Mouse (Mus musculus) forebrain, embryonic 13.5 days (tissue): ENCODE results near the gene Serac1. TPM values are rescaled to one million over a fixed set of nuclear protein-coding genes. Genes with fewer than 3 reads are reported as not detected.

Experiments
- ATAC-seq: fragments of 200-750 bp; cut with Nextera tagmentation; 2 replicates; pipeline ENCODE4 v1.8.0; 2017
- H3K27ac ChIP-seq: fragments of 300-500 bp; sonication (generic); 2 replicates; pipeline ENCODE4 v1.5.1; 2015; ENCODE audit warnings: inconsistent platforms, mild to moderate bottlenecking, moderate library complexity
- H3K27me3 ChIP-seq: fragments of 300-500 bp; sonication (generic); 2 replicates; pipeline ENCODE4 v1.6.1; 2015; ENCODE audit warnings: mild to moderate bottlenecking, inconsistent platforms
- H3K36me3 ChIP-seq: fragments of 300-500 bp; sonication (generic); 2 replicates; pipeline ENCODE4 v1.6.1; 2015; ENCODE audit warnings: mild to moderate bottlenecking, inconsistent platforms; ENCODE audit not compliant: poor library complexity, severe bottlenecking
- H3K4me1 ChIP-seq: fragments of 300-500 bp; sonication (generic); 2 replicates; pipeline ENCODE4 v1.6.1; 2015; ENCODE audit warnings: inconsistent platforms
- H3K4me2 ChIP-seq: fragments of 300-500 bp; sonication (generic); 2 replicates; pipeline ENCODE4 v1.6.1; 2015; ENCODE audit warnings: inconsistent platforms, mild to moderate bottlenecking, moderate library complexity
- H3K4me3 ChIP-seq: fragments of 300-500 bp; sonication (generic); 2 replicates; pipeline ENCODE4 v1.5.1; 2015; ENCODE audit warnings: mild to moderate bottlenecking, inconsistent platforms
- H3K9ac ChIP-seq: fragments of 300-500 bp; sonication (generic); 2 replicates; pipeline ENCODE4 v1.6.1; 2015; ENCODE audit warnings: mild to moderate bottlenecking, inconsistent platforms
- H3K9me3 ChIP-seq: fragments of 300-500 bp; sonication (generic); replicated peaks from 2 replicates; pipeline ENCODE4 v1.6.1; 2016; ENCODE audit warnings: inconsistent platforms
- WGBS: fragments of 180-500 bp; shearing (Covaris S2); methylation state at CpG from one replicate; pipeline ENCODE4 v1.1.7; 2015; 5-methylcytosine and 5-hydroxymethylcytosine counted together
- polyA plus RNA-seq: library from polyadenylated mRNA; unstranded; fragments of >200 nt; fragmentation: Nextera tagmentation; extraction: Ambion mirVana; gene quantifications from 2 replicates; pipeline ENCODE4 v1.2.1, GENCODE M21; 2015

The Serac1 gene
- polyA plus RNA-seq, 1 experiment from 2014 or later, result 10.9 TPM

GRCm38 (mm10) chr17:6106361-6107014 lies 26.9 kb upstream of the Serac1 start, which contains the start of gene Tulp4:
TSS of gene Tulp4 (plus strand) at chr17:6106437.
- no peaks in the 10 kb centered on the region for H3K9me3 ChIP-seq
- WGBS, result under 1% methylated on average over 25 of the region's 76 CpGs

DNA sequence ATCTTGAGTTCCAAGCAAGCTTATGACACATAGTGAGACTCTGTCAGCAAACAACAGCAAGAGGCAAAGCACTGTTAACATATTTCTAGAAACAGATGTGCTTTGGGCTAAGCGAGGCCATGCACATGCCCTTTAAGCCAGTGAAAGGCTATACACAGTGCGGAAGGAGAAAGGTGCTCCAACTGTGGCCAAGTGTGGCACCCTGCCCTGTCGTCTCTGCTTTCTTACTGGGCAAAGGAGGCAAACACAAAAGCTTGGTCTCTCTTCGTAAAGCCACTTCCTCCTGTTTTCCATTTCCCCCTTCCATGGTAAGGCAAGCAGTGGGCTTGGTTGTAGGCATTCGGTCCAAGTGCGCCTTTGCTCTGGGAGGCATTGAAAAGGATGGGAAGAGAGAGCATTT lies 24.0 kb upstream of the Serac1 start:
- ATAC-seq, result no peak
- WGBS, result 82% methylated on average over 6 of the region's 6 CpGs
- Histone ChIP-seq H3K27ac (no peak overlapping the region), H3K4me2 (no peak overlapping the region), H3K36me3 (no peaks in the 10 kb centered on the region), H3K4me3 (no peak overlapping the region), H3K9ac (no peak overlapping the region), H3K9me3 (no peaks in the 10 kb centered on the region), H3K27me3 (no peaks in the 10 kb centered on the region), H3K4me1 (peaks cover 14% of the 10 kb centered on the region)

More at GRCm38 (mm10) chr17:6106361-6107014, 26.9 kb upstream of the Serac1 start, which contains the start of gene Tulp4:
- Histone ChIP-seq H3K9ac (peak within 1 kb of the TSS; percentile 98), H3K4me2 (peak within 1 kb of the TSS; percentile 89), H3K4me1 (peaks cover 28% of the 10 kb centered on the region), H3K27me3 (no peaks in the 10 kb centered on the region), H3K27ac (peak within 1 kb of the TSS; percentile 97), H3K4me3 (peak within 1 kb of the TSS; percentile 92), H3K36me3 (peaks cover 12% of the 10 kb centered on the region)
- peak; percentile 98 for ATAC-seq

- no peak overlapping the region for H3K27ac ChIP-seq
- WGBS, result 82% methylated on average over 3 of the region's 3 CpGs
- no peak for ATAC-seq
- no peaks in the 10 kb centered on the region for H3K9me3 ChIP-seq
- H3K9ac ChIP-seq, result no peak overlapping the region
- no peak overlapping the region for H3K4me3 ChIP-seq
- H3K27me3 ChIP-seq, result no peaks in the 10 kb centered on the region
- no peaks in the 10 kb centered on the region for H3K36me3 ChIP-seq
- no peak overlapping the region for H3K4me2 ChIP-seq
- H3K4me1 ChIP-seq, result peaks cover 6% of the 10 kb centered on the region; the same call in 1 of the 2 replicates
These were observed 22.7 kb upstream of the Serac1 start for GRCm38 (mm10) chr17:6102287-6102686.

- H3K9ac ChIP-seq, result no peak overlapping the region
- no peaks in the 10 kb centered on the region for H3K9me3 ChIP-seq
- 28% methylated on average over 4 of the region's 4 CpGs for WGBS
- no peak overlapping the region for H3K4me3 ChIP-seq
- no peak overlapping the region for H3K27ac ChIP-seq
- no peak overlapping the region for H3K4me2 ChIP-seq
- H3K4me1 ChIP-seq, result no peaks in the 10 kb centered on the region
- no peaks in the 10 kb centered on the region for H3K27me3 ChIP-seq
- no peaks in the 10 kb centered on the region for H3K36me3 ChIP-seq
- ATAC-seq, result peak; percentile 63; the same call in 1 of the 2 replicates
These were observed 18.3 kb upstream of the Serac1 start for GRCm38 (mm10) chr17:6097884-6098283.

DNA sequence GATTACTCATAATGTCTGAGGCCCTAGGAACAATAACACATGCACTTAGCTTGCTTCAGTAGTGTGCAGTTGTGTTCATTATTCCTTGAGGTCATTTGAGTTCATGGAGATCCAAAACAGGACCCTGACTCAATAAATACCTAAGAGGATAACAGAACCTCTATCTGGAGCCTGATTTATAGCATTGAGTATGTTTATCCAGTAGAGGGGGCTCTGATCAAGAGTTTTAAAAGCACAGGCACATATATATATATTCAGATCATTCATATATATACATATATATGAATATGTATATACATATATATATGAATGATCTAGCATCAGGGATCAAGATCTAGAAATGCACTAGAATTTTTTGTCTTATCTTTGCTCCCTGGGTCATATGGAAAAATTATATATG lies 16.0 kb upstream of the Serac1 start:
- Histone ChIP-seq H3K9ac (no peak overlapping the region), H3K9me3 (no peaks in the 10 kb centered on the region), H3K36me3 (peaks cover 7% of the 10 kb centered on the region; the same call in 1 of the 2 replicates), H3K27me3 (no peaks in the 10 kb centered on the region), H3K27ac (no peak overlapping the region), H3K4me3 (no peak overlapping the region), H3K4me1 (no peaks in the 10 kb centered on the region), H3K4me2 (no peak overlapping the region)
- no peak for ATAC-seq

GRCm38 (mm10) chr17:6091604-6092003 lies 12.1 kb upstream of the Serac1 start:
- no peaks in the 10 kb centered on the region for H3K27me3 ChIP-seq
- no peak overlapping the region for H3K27ac ChIP-seq
- no peak overlapping the region for H3K4me2 ChIP-seq
- peaks cover 20% of the 10 kb centered on the region for H3K36me3 ChIP-seq
- ATAC-seq, result no peak
- H3K9me3 ChIP-seq, result no peaks in the 10 kb centered on the region
- WGBS, result 91% methylated on average over 6 of the region's 6 CpGs
- H3K4me1 ChIP-seq, result no peaks in the 10 kb centered on the region
- H3K9ac ChIP-seq, result no peak overlapping the region
- no peak overlapping the region for H3K4me3 ChIP-seq

DNA sequence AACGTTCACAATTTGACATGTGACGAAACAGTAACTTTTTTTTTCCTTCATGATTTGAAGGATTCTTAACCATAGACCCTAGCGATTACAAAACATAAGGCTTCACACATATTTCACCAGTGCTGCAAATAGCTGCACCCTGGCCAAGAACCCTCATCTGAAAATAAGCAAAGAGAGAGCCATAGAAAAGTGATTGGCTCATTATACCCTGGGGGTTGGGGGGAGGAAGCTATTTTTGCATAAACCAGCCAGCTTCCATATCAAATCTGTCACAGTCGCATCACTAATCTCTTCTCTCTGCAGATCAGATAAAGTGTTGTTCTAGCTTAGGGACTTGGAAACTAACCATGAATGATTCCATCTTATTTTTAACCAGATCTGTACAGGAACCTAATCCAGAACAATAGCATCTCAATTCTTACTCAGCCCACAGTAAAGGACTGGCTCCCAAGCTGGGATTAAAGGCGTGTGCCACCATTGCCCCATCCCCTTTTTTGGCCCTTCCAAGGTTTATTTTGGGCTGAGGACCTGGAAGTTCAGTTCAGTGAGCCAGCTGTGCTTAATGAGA lies 3.9 kb upstream of the Serac1 start:
- 86% methylated on average over 5 of the region's 5 CpGs for WGBS
- Histone ChIP-seq H3K27me3 (no peaks in the 10 kb centered on the region), H3K27ac (peak overlapping the region; percentile 22; the same call in 1 of the 2 replicates), H3K4me2 (no peak overlapping the region), H3K36me3 (peaks cover 42% of the 10 kb centered on the region), H3K4me1 (peaks cover 27% of the 10 kb centered on the region), H3K9me3 (no peaks in the 10 kb centered on the region), H3K9ac (no peak overlapping the region), H3K4me3 (no peak overlapping the region)
- ATAC-seq, result no peak

- no peak for ATAC-seq
- WGBS, result 93% methylated on average over 7 of the region's 7 CpGs
- Histone ChIP-seq H3K4me2 (no peak overlapping the region), H3K27ac (no peak overlapping the region), H3K4me1 (peaks cover 4% of the 10 kb centered on the region), H3K9me3 (no peaks in the 10 kb centered on the region), H3K27me3 (no peaks in the 10 kb centered on the region), H3K9ac (no peak overlapping the region), H3K4me3 (no peak overlapping the region), H3K36me3 (peaks cover 52% of the 10 kb centered on the region)
These were observed 6.1 kb downstream of the Serac1 start for GRCm38 (mm10) chr17:6073405-6073804.

GRCm38 (mm10) chr17:6069866-6070265 lies 9.7 kb downstream of the Serac1 start:
- no peak overlapping the region for H3K9ac ChIP-seq
- 97% methylated on average over 6 of the region's 6 CpGs for WGBS
- ATAC-seq, result no peak

GRCm38 (mm10) chr17:6067613-6068012 lies 11.9 kb downstream of the Serac1 start:
- no peaks in the 10 kb centered on the region for H3K4me1 ChIP-seq
- no peak overlapping the region for H3K4me3 ChIP-seq
- ATAC-seq, result no peak
- H3K9me3 ChIP-seq, result no peaks in the 10 kb centered on the region
- no peaks in the 10 kb centered on the region for H3K27me3 ChIP-seq
- no peak overlapping the region for H3K4me2 ChIP-seq
- H3K27ac ChIP-seq, result no peak overlapping the region
- H3K9ac ChIP-seq, result no peak overlapping the region
- WGBS, result 92% methylated on average over 7 of the region's 7 CpGs
- peaks cover 83% of the 10 kb centered on the region for H3K36me3 ChIP-seq

More at GRCm38 (mm10) chr17:6069866-6070265, 9.7 kb downstream of the Serac1 start:
- Histone ChIP-seq H3K4me3 (no peak overlapping the region), H3K27me3 (no peaks in the 10 kb centered on the region), H3K27ac (no peak overlapping the region), H3K9me3 (no peaks in the 10 kb centered on the region), H3K4me2 (no peak overlapping the region), H3K36me3 (peaks cover 77% of the 10 kb centered on the region), H3K4me1 (no peaks in the 10 kb centered on the region)

- Histone ChIP-seq H3K9ac (no peak overlapping the region), H3K27ac (no peak overlapping the region), H3K36me3 (peaks cover 68% of the 10 kb centered on the region), H3K4me1 (no peaks in the 10 kb centered on the region), H3K9me3 (no peaks in the 10 kb centered on the region), H3K27me3 (no peaks in the 10 kb centered on the region), H3K4me2 (no peak overlapping the region), H3K4me3 (no peak overlapping the region)
- 91% methylated on average over 2 of the region's 2 CpGs for WGBS
- ATAC-seq, result no peak
These were observed 13.5 kb downstream of the Serac1 start for GRCm38 (mm10) chr17:6066021-6066420.

- ATAC-seq, result no peak
- H3K27me3 ChIP-seq, result no peaks in the 10 kb centered on the region
- peaks cover 57% of the 10 kb centered on the region for H3K36me3 ChIP-seq
- no peak overlapping the region for H3K4me2 ChIP-seq
- H3K9me3 ChIP-seq, result no peaks in the 10 kb centered on the region
- no peak overlapping the region for H3K9ac ChIP-seq
- H3K27ac ChIP-seq, result no peak overlapping the region
- no peaks in the 10 kb centered on the region for H3K4me1 ChIP-seq
- no peak overlapping the region for H3K4me3 ChIP-seq
- 90% methylated on average over 5 of the region's 5 CpGs for WGBS
These were observed 16.0 kb downstream of the Serac1 start for GRCm38 (mm10) chr17:6063532-6063931.
